Comparison of ENCODE assay signal across 11 mouse cellular contexts in genomic region chr8:87791103-87791502, GRCm38 (mm10).
A peak's percentile ranks its signal among the peaks of the same experiment; 100 is the strongest.
DNase-seq lines count a peak whose midpoint lies in the region; ATAC-seq and TF ChIP-seq lines count a peak whose summit lies in the region.
"Had no signal": no experiment of that assay in that cellular context is flagged by ENCODE, and none has a peak within 500 bp of the region (broad histone marks: within the 10 kb centered on the region; RNA-seq: fewer than 3 reads in every experiment).

No protein-coding gene starts in this region.

- no peaks in the 10 kb centered on the region for H3K36me3 ChIP-seq in lung, postnatal 0 days (ENCODE audit: insufficient read depth, low read length)
- H3K36me3 ChIP-seq in heart, embryonic 12.5 days, result no peaks in the 10 kb centered on the region
- no peaks in the 10 kb centered on the region for H3K36me3 ChIP-seq in midbrain, embryonic 16.5 days (ENCODE audit: control insufficient read depth, insufficient read depth, low read length)
- H3K36me3 ChIP-seq: embryonic facial prominence, embryonic 12.5 days; kidney, embryonic 15.5 days had no signal

- no peaks in the 10 kb centered on the region for H3K9me3 ChIP-seq in lung, postnatal 0 days (ENCODE audit: low read length)
- no peaks in the 10 kb centered on the region for H3K9me3 ChIP-seq in heart, embryonic 12.5 days (replicated peaks)
- H3K9me3 ChIP-seq in midbrain, embryonic 16.5 days (replicated peaks; ENCODE audit: control insufficient read depth, low read length, poor library complexity, severe bottlenecking), result no peaks in the 10 kb centered on the region
- H3K9me3 ChIP-seq: embryonic facial prominence, embryonic 12.5 days; forebrain, embryonic 13.5 days; kidney, embryonic 15.5 days; midbrain, embryonic 10.5 days had no signal

- H3K9ac ChIP-seq in lung, postnatal 0 days (replicated peaks; ENCODE audit: low read depth), result no peak overlapping the region
- no peak overlapping the region for H3K9ac ChIP-seq in heart, embryonic 12.5 days
- H3K9ac ChIP-seq in midbrain, embryonic 16.5 days (ENCODE audit: low read depth, low read length), result no peak overlapping the region
- H3K9ac ChIP-seq: embryonic facial prominence, embryonic 12.5 days; forebrain, embryonic 13.5 days; kidney, embryonic 15.5 days had no signal

- no peak overlapping the region for H3K27ac ChIP-seq in lung, postnatal 0 days (ENCODE audit: low read length)
- 0 out of 2 replicates have a peak overlapping the region, but pooled peaks have one; percentile 16 for H3K27ac ChIP-seq in heart, embryonic 12.5 days (ENCODE audit: poor library complexity, severe bottlenecking)
- no peak overlapping the region for H3K27ac ChIP-seq in midbrain, embryonic 16.5 days (ENCODE audit: low read length)
- H3K27ac ChIP-seq: embryonic facial prominence, embryonic 12.5 days; forebrain, embryonic 13.5 days; kidney, embryonic 15.5 days; midbrain, embryonic 10.5 days had no signal

- no peak overlapping the region for H3K4me2 ChIP-seq in lung, postnatal 0 days (replicated peaks; ENCODE audit: low read depth, low read length)
- no peak overlapping the region for H3K4me2 ChIP-seq in heart, embryonic 12.5 days
- no peak overlapping the region for H3K4me2 ChIP-seq in midbrain, embryonic 16.5 days (ENCODE audit: low read length)
- H3K4me2 ChIP-seq: embryonic facial prominence, embryonic 12.5 days; forebrain, embryonic 13.5 days; kidney, embryonic 15.5 days had no signal

- no peaks in the 10 kb centered on the region for H3K4me1 ChIP-seq in lung, postnatal 0 days (ENCODE audit: insufficient read depth, low read depth, low read length)
- peaks cover 13% of the 10 kb centered on the region for H3K4me1 ChIP-seq in heart, embryonic 12.5 days (replicated peaks)
- peaks cover 12% of the 10 kb centered on the region; the same call in 1 of the 2 replicates for H3K4me1 ChIP-seq in midbrain, embryonic 16.5 days (ENCODE audit: control insufficient read depth, insufficient read depth, low read length)
- H3K4me1 ChIP-seq: kidney, embryonic 15.5 days had no signal

- WGBS in lung, postnatal 0 days, result 74% methylated on average over 6 of the region's 6 CpGs
- 51% methylated on average over 6 of the region's 6 CpGs for WGBS in heart, embryonic 12.5 days
- WGBS in midbrain, embryonic 16.5 days, result 95% methylated on average over 6 of the region's 6 CpGs

- DNase-seq in lung, postnatal 0 days (ENCODE audit: low spot score), result peak; percentile 58
- no peak for DNase-seq in lung, postnatal 4 days
- peak; percentile 34 for DNase-seq in adrenal gland, postnatal 10 days
- DNase-seq in skeletal muscle tissue, adult 2 months (ENCODE audit: low read depth, low spot score), result peak; percentile 79
- DNase-seq in frontal cortex, postnatal 36 days (ENCODE audit: low spot score in 2 of 2), result no peak

- H3K27me3 ChIP-seq in lung, postnatal 0 days (replicated peaks; ENCODE audit: insufficient read depth, low read length), result no peaks in the 10 kb centered on the region
- no peaks in the 10 kb centered on the region for H3K27me3 ChIP-seq in heart, embryonic 12.5 days (replicated peaks)
- no peaks in the 10 kb centered on the region for H3K27me3 ChIP-seq in midbrain, embryonic 16.5 days (ENCODE audit: control insufficient read depth, insufficient read depth, low read depth, low read length)
- H3K27me3 ChIP-seq: embryonic facial prominence, embryonic 12.5 days; forebrain, embryonic 13.5 days; kidney, embryonic 15.5 days had no signal

- no peak for TF ChIP-seq EP300 in lung, postnatal 0 days (IDR thresholded peaks at IDR 0.05)

- ATAC-seq in lung, postnatal 0 days, result peak; percentile 46; the same call in 1 of the 2 replicates
- peak; percentile 51; the same call in 1 of the 2 replicates for ATAC-seq in heart, embryonic 12.5 days (ENCODE audit: insufficient number of reproducible peaks, low FRiP score)
- no peak for ATAC-seq in midbrain, embryonic 16.5 days
- ATAC-seq: forebrain, embryonic 13.5 days had no signal

- no peak overlapping the region for H3K4me3 ChIP-seq in lung, postnatal 0 days (ENCODE audit: low read depth, low read length)
- no peak overlapping the region for H3K4me3 ChIP-seq in heart, embryonic 12.5 days
- H3K4me3 ChIP-seq in midbrain, embryonic 16.5 days (ENCODE audit: low read depth, low read length), result no peak overlapping the region
- H3K4me3 ChIP-seq: embryonic facial prominence, embryonic 12.5 days; forebrain, embryonic 13.5 days; kidney, embryonic 15.5 days; midbrain, embryonic 10.5 days had no signal

- no peak for TF ChIP-seq CTCF in lung, postnatal 0 days (IDR thresholded peaks at IDR 0.05)

Comparison
In these comparisons a context has a peak if more than half of its experiments do, and no peak if none do; other contexts are left out.
1. DNase-seq: peak in lung, postnatal 0 days (single experiment), adrenal gland, postnatal 10 days (single experiment) and skeletal muscle tissue, adult 2 months (single experiment); none in lung, postnatal 4 days (0 of 2) and frontal cortex, postnatal 36 days (0 of 2).